ENCODE assay signal across 8 mouse cellular contexts in genomic region chr10:79852107-79852789, GRCm38 (mm10). TPM values are rescaled to one million over a fixed set of nuclear protein-coding genes. Genes with fewer than 3 reads are reported as not detected.
A peak's percentile ranks its signal among the peaks of the same experiment; 100 is the strongest.
DNase-seq lines count a peak whose midpoint lies in the region; ATAC-seq and TF ChIP-seq lines count a peak whose summit lies in the region.

No protein-coding gene starts in this region.

- no peaks in the 10 kb centered on the region for H3K27me3 ChIP-seq in embryonic facial prominence, embryonic 10.5 days (replicated peaks; ENCODE audit: low read depth, poor library complexity, severe bottlenecking)
- no peaks in the 10 kb centered on the region for H3K27me3 ChIP-seq in limb, embryonic 12.5 days
- no peaks in the 10 kb centered on the region for H3K27me3 ChIP-seq in myocyte (ENCODE audit: control insufficient read depth, insufficient read depth, insufficient read length)

- peak; percentile 64 for DNase-seq in cerebellum, adult 9-11 months
- no peak for DNase-seq in cerebellum, adult 11 months
- peak; percentile 33 for DNase-seq in embryonic facial prominence, embryonic 10.5 days (ENCODE audit: low spot score)
- DNase-seq in heart, postnatal 36 days = peak; percentile 51 to 58
- DNase-seq in left cerebral cortex, adult 8-10 months (ENCODE audit: low spot score in 2 of 2) = no peak
- no peak for DNase-seq in left cerebral cortex, postnatal 36 days (ENCODE audit: low spot score in 2 of 2)

- peak overlapping the region; percentile 100 for H3K4me2 ChIP-seq in limb, embryonic 12.5 days
- peak overlapping the region; percentile 100 for H3K4me2 ChIP-seq in myocyte (ENCODE audit: low read depth)

- H3K27ac ChIP-seq in embryonic facial prominence, embryonic 10.5 days (replicated peaks) = peak overlapping the region; percentile 100
- peak overlapping the region; percentile 100 for H3K27ac ChIP-seq in limb, embryonic 12.5 days

- peak overlapping the region; percentile 99 for H3K4me3 ChIP-seq in embryonic facial prominence, embryonic 10.5 days
- H3K4me3 ChIP-seq in limb, embryonic 12.5 days (replicated peaks) = peak overlapping the region; percentile 99
- peak overlapping the region; percentile 98 for H3K4me3 ChIP-seq in myocyte

- H3K4me1 ChIP-seq in embryonic facial prominence, embryonic 10.5 days = peaks cover 53% of the 10 kb centered on the region
- H3K4me1 ChIP-seq in limb, embryonic 12.5 days (replicated peaks) = peaks cover 39% of the 10 kb centered on the region

- ATAC-seq in limb, embryonic 12.5 days (ENCODE audit: insufficient number of reproducible peaks, insufficient read depth, low FRiP score, low TSS enrichment, low read depth) = no peak

- WGBS in embryonic facial prominence, embryonic 10.5 days = 51% methylated on average over 9 of the region's 9 CpGs
- 36% methylated on average over 9 of the region's 9 CpGs for WGBS in limb, embryonic 12.5 days

- H3K36me3 ChIP-seq in embryonic facial prominence, embryonic 10.5 days (replicated peaks) = peaks cover 33% of the 10 kb centered on the region
- H3K36me3 ChIP-seq in limb, embryonic 12.5 days = peaks cover 14% of the 10 kb centered on the region
- H3K36me3 ChIP-seq in myocyte (ENCODE audit: control insufficient read depth, insufficient read depth) = peaks cover 7% of the 10 kb centered on the region

- intact Hi-C loops in heart, postnatal 36 days (cut with DNase I) = no loop called here
- intact Hi-C loops in left cerebral cortex, postnatal 36 days (cut with DNase I) = no loop called here

- peak overlapping the region; percentile 73 for H3K9ac ChIP-seq in limb, embryonic 12.5 days (replicated peaks)

- no peaks in the 10 kb centered on the region for H3K9me3 ChIP-seq in embryonic facial prominence, embryonic 10.5 days
- no peaks in the 10 kb centered on the region for H3K9me3 ChIP-seq in limb, embryonic 12.5 days

- no peak overlapping the region for H3ac ChIP-seq in myocyte (ENCODE audit: control insufficient read depth, insufficient read length)

- no peak for TF ChIP-seq POLR2A in myocyte (IDR thresholded peaks at IDR 0.05; ENCODE audit: insufficient read length, low read depth)

- peaks cover 22% of the 10 kb centered on the region for H3K79me2 ChIP-seq in myocyte (ENCODE audit: control insufficient read depth, insufficient read depth)

TF ChIP-seq in myocyte, 11 proteins besides CTCF, POLR2A, EP300 and RAD21:
- TF ChIP-seq POLR2AphosphoS2 (IDR thresholded peaks at IDR 0.05; ENCODE audit: insufficient read length, low read depth) = no peak

RNA-seq across cellular contexts. Expression of gene Ptbp1, which starts 2.0 kb away (rescaled TPM):
- polyA plus RNA-seq in embryonic facial prominence, embryonic 10.5 days (2016; fragmentation: Nextera tagmentation; extraction: Ambion mirVana) = 406 and 416 TPM in 2 replicates
- 10 to 100 TPM; 50.9 to 51.2 TPM for total RNA-seq in heart, postnatal 36 days (2021)
- polyA plus RNA-seq in limb, embryonic 12.5 days (2016; fragmentation: Nextera tagmentation; extraction: Ambion mirVana) = 373 and 403 TPM in 2 replicates
- polyA plus RNA-seq in myocyte (2012; fragmentation: generic; extraction: Trizol) = 158 TPM
- 10 to 100 TPM; 59.3 to 67.3 (median 63.6) TPM for total RNA-seq in left cerebral cortex, adult 8-10 months (2022)
- 10 to 100 TPM; 40.2 to 51.9 TPM for total RNA-seq in left cerebral cortex, postnatal 36 days (2021)

RNA-seq across cellular contexts. Expression of gene Prtn3, which starts 22.0 kb away (rescaled TPM):
- 9.3 and 12.3 TPM in 2 replicates for polyA plus RNA-seq in embryonic facial prominence, embryonic 10.5 days (2016; fragmentation: Nextera tagmentation; extraction: Ambion mirVana)
- total RNA-seq in heart, postnatal 36 days (2021) = not detected
- 15.1 and 15.3 TPM in 2 replicates for polyA plus RNA-seq in limb, embryonic 12.5 days (2016; fragmentation: Nextera tagmentation; extraction: Ambion mirVana)
- 0.22 TPM for polyA plus RNA-seq in myocyte (2012; fragmentation: generic; extraction: Trizol)
- 1 to 10 TPM; 2.4 to 3.2 (median 2.7) TPM for total RNA-seq in left cerebral cortex, adult 8-10 months (2022)
- total RNA-seq in left cerebral cortex, postnatal 36 days (2021) = 1 to 10 TPM; 2.2 to 2.4 TPM

RNA-seq across cellular contexts. Expression of gene Plppr3, which starts 22.2 kb away (rescaled TPM):
- polyA plus RNA-seq in embryonic facial prominence, embryonic 10.5 days (2016; fragmentation: Nextera tagmentation; extraction: Ambion mirVana) = 123 and 139 TPM in 2 replicates
- not detected for total RNA-seq in heart, postnatal 36 days (2021)
- 157 and 162 TPM in 2 replicates for polyA plus RNA-seq in limb, embryonic 12.5 days (2016; fragmentation: Nextera tagmentation; extraction: Ambion mirVana)
- polyA plus RNA-seq in myocyte (2012; fragmentation: generic; extraction: Trizol) = 5.4 TPM
- 10 to 100 TPM; 49.7 to 56.0 (median 52.7) TPM for total RNA-seq in left cerebral cortex, adult 8-10 months (2022)
- 10 to 100 TPM; 50.4 to 57.1 TPM for total RNA-seq in left cerebral cortex, postnatal 36 days (2021)

RNA-seq across cellular contexts. Expression of gene Misp, which starts 31.5 kb away (rescaled TPM):
- polyA plus RNA-seq in embryonic facial prominence, embryonic 10.5 days (2016; fragmentation: Nextera tagmentation; extraction: Ambion mirVana) = 1.7 and 2.2 TPM in 2 replicates
- total RNA-seq in heart, postnatal 36 days (2021) = under 1 TPM in 1 of 2 experiments, not detected in 1; 0.62 TPM
- 0.28 and 0.67 TPM in 2 replicates for polyA plus RNA-seq in limb, embryonic 12.5 days (2016; fragmentation: Nextera tagmentation; extraction: Ambion mirVana)
- 0.06 TPM for polyA plus RNA-seq in myocyte (2012; fragmentation: generic; extraction: Trizol)
- under 1 TPM; 0.32 to 0.89 (median 0.54) TPM for total RNA-seq in left cerebral cortex, adult 8-10 months (2022)
- total RNA-seq in left cerebral cortex, postnatal 36 days (2021) = 1 to 10 TPM in 1 of 2 experiments, not detected in 1; 1.7 TPM

RNA-seq across cellular contexts. Expression of gene Elane, which starts 33.8 kb away (rescaled TPM):
- polyA plus RNA-seq in embryonic facial prominence, embryonic 10.5 days (2016; fragmentation: Nextera tagmentation; extraction: Ambion mirVana) = 0.20 TPM in 1 of 2 replicates, not detected in the other
- not detected for total RNA-seq in heart, postnatal 36 days (2021)
- not detected in 2 replicates for polyA plus RNA-seq in limb, embryonic 12.5 days (2016; fragmentation: Nextera tagmentation; extraction: Ambion mirVana)
- polyA plus RNA-seq in myocyte (2012; fragmentation: generic; extraction: Trizol) = not detected
- not detected for total RNA-seq in left cerebral cortex, adult 8-10 months (2022)
- not detected for total RNA-seq in left cerebral cortex, postnatal 36 days (2021)

Comparison
In these comparisons a context has a peak if more than half of its experiments do, and no peak if none do; other contexts are left out.
1. DNase-seq: peak in cerebellum, adult 9-11 months (single experiment), embryonic facial prominence, embryonic 10.5 days (single experiment) and heart, postnatal 36 days (2 of 2); none in cerebellum, adult 11 months (single experiment), left cerebral cortex, adult 8-10 months (0 of 2) and left cerebral cortex, postnatal 36 days (0 of 2).
2. RNA of gene Plppr3, which starts 22.2 kb away (total RNA-seq): 50.4 to 57.1 TPM in left cerebral cortex, postnatal 36 days and 49.7 to 56.0 TPM in left cerebral cortex, adult 8-10 months; not detected in heart, postnatal 36 days; every median in the first group is over 10 times any median in the second.
3. Peak in every context shown above with its lines, with median percentiles within 50 percentile points of each other: H3K4me3 ChIP-seq.